Mouse (Mus musculus): ENCODE measurements around the gene Cdc25b.
A peak's percentile ranks its signal among the peaks of the same experiment; 100 is the strongest.

Gene Cdc25b

DNA sequence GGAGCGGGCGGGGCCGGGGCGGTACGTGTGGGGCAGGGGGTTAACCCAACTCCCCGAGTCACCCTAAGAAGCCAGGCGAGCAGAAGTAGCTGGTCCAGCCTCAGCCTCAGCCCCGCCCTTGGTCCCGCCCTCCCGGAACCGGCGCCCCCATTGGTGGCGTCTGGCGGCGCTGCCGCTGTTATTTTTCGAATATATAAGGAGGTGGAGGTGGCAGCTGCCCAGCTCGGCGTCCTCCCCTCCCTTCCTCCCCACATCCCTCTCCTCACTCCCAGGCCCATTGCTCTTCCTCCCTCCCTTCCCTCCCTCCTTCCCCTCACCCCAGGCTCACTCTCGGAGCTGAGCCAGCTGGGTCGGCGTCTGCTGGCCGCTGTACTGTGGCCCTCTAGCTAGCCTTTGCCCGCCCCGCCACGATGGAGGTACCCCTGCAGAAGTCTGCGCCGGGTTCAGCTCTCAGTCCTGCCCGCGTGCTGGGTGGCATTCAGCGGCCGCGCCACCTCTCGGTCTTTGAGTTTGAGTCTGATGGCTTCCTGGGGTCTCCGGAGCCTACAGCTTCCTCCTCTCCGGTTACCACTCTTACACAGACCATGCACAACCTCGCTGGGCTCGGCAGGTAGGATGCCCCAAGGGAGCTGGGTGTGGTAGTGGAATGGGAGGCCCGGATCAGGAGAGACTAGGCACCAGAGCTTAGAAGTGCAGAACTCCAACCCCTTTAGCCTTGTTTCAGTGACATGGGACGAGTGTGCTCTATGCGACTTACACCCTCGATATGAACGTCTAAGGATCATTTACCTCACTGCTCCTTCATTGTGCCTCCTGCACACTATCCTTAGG lies at the start of gene Cdc25b, which contains the start of gene Spef1:
TSS of gene Cdc25b (plus strand) at position 179 of the 831 bp plus-strand sequence.
TSS of gene Spef1 (minus strand) at position 512 of the 831 bp plus-strand sequence.
- peak; percentile 84 for DNase-seq (ENCODE audit: low read depth, low spot score)

DNA sequence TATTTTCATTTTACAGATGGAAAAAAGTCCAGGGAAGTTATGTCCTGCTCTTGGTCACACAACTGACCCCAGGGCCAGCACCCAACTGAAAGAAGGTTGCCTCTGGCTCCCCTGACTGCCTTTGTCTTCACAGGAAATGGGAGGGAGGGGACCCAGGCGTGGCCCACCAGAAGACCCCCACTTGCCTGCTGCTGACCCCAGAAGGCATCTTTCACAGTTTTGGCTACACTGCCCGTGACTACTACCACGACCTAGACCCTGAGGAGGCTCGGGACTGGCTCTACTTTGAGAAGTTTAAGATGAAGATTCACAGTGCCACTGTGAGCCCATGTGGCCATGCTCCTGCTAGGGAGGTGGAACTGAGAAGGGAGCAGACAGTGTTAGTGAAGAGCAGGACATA lies 48.5 kb upstream of the Cdc25b start:
- no peak for DNase-seq (ENCODE audit: low read depth, low spot score)

DNA sequence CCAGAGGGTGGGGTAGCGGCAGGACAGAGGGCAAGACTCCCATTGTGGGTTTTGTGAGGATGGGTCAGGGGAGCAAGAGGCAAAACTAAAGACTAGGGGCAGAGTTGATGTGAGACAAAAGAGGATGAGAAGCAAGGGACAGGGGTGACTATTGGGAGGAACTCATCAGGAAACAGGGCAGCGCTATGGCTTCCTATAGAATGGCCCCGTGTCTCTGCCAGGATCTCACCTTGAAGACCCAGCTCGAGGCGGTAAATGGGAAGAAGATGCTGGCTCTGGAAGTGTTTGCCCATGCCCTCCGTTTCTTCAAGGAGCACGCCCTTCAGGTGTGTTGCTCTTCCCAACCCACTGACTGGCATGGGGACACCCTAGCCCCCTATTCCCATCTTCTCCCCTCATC lies 48.0 kb upstream of the Cdc25b start:
- DNase-seq (ENCODE audit: low read depth, low spot score) = no peak

DNA sequence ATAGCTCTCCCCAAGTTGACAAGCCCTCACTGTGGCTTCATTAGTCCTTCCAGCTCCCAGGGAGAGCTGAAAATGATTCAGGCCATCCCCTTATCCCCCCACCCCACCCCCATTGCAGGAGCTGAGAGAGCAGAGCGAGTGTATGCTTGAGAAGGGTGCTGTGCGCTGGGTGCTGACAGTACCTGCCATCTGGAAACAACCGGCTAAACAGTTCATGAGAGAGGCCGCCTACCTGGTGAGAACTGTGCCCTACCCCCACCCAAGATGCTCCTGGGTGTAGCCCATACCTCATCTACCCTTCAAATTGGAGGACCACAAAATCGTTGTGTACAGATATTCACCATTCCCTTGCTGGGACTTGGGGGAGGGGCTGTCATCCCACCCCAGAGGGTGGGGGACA lies 47.5 kb upstream of the Cdc25b start:
- no peak for DNase-seq (ENCODE audit: low read depth, low spot score)

DNA sequence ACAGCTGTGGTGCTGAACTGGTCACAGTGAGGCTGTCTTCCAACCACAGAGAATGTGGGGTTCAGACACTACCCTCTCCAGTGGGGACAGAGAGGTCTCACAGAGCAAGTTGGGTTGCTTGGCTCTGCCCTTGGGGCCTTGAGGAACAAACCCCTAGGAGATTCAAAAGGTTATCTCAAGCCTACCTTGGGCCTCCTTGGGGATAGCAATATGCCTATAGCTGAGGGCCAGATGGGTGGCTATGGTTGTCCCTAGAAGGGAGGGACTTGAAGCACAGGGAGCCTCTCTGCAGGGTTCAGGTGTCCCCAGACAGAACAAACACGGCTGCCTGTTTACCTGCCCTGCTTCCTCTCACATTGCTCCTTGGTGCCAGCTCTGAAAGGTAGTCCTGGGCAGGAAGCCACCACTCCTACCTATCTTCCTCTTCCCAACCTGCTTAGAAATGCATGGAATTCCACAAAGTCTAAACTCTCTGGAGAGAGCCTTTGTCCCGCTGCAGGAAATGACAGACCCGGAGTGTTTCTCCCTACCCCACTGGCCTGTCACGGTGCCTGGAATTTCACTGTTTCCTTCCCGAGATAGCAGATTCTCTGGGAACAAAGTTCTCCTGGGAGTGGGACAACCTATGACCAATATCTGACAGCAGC lies 46.7 kb upstream of the Cdc25b start:
- DNase-seq (ENCODE audit: low read depth, low spot score) = no peak

DNA sequence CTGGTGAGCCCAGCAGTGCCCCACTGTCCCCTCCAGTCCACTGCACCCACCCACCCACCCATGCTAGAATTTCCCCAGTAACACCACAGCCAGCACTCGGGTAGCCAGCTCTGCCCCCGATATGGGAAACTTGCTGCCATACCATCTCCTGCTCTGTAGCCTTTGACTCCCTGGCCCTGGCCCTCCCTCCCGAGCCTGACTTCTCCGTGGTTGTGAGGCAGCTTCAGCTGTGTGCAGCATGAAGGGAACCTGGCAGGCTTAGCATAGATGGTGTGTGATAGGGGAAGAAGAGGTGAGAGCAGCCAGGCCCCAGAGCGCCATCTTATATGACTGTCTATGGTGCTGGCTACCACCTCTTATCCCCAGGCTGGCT lies 46.2 kb upstream of the Cdc25b start:
- no peak for DNase-seq (ENCODE audit: low read depth, low spot score)

DNA sequence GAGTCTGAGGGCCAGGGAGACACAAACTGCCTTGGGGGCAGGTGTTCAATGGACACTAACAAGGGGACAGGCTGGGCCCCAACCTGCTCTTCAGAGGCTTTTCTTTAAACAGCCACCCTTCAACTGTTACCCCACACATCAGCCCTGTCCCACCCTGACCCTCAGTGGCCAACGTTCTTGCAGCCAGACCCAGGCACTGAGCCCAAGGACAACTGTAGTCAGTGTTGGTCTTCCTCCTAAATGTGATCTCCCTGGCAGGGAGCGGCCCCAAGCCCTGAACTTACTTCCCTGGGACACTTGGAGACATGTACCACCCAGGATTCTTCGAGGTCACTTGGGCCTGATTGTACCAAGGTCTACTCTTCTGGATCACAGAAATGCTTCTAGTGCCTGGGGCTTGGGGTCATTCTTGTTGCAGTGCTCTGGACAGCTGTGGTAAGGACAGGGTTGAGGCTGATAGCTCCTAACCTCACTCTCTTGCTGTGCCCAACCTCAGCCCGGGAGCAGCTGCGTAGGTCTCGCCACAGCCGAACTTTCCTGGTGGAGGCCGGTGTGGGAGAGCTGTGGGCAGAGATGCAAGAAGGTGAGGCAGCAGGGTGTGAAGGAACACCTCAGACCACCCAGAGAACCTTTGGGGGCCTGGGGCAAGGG lies 45.3 kb upstream of the Cdc25b start:
- no peak for DNase-seq (ENCODE audit: low read depth, low spot score)

DNA sequence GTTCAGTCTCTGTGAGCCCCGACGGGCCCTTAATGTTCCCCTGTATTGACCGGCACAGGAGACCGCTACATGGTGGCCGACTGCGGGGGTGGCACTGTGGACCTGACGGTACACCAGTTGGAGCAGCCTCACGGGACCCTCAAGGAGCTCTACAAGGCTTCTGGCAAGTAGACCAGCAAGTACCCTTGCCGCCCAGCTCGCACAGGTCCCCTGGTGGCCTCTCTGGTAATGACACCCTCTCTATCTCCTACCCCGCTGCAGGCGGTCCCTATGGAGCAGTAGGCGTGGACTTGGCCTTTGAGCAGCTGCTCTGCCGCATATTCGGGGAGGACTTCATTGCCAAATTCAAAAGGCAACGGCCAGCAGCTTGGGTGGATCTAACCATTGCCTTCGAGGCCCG lies 44.2 kb upstream of the Cdc25b start:
- DNase-seq (ENCODE audit: low read depth, low spot score) = peak; percentile 74

DNA sequence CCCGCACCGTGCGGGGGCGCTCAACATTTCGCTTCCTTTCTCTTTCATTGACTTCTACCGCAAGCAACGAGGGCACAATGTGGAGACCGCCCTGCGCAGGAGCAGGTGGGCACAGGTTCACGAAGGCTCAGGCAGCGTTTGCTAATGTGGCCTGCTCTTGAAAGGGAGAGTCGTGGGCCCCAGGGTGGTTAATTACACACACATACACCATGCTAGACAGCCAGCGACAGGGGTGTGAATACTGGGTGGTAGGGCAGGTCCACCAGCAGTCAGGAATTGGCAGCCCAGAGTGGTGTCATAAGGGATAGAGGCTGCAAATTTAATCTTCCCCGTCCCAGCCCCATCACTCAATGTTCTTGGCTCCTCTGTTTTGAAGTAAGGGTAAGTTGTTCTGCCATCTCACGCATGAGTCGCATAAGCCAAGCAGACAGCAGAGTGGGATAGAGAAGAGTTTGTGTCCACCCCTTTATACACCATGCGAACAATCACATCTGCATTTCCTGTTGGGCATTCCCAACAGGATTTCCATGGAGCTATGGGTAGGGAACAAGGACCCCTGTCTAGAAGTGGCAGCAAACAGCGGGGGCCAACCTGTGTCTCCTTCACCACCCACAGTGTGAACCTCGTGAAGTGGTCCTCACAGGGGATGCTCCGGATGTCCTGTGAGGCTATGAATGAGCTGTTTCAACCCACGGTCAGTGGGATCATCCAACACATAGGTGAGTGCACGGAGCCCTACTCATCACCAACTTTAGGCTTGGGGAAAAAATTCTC lies 43.6 kb upstream of the Cdc25b start:
- no peak for DNase-seq (ENCODE audit: low read depth, low spot score)

DNA sequence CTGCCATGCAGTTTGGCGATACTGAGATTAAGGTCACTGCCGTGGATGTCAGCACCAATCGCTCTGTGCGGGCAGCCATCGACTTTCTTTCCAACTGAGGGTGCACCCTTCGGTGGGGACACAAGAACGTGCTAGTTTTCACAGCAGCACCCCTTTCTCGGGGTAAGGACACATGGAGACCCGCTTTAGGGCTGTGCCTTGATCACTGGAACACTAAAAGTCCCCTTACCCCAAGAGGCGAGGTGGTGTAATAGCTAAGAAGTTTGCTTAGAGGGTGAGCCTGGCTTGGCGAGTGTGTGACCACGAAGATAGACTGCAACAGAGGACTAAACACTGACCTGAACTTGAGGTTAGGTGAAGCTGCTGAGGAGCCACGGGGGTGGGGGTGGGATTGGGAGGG lies 41.6 kb upstream of the Cdc25b start:
- no peak for DNase-seq (ENCODE audit: low read depth, low spot score)

DNA sequence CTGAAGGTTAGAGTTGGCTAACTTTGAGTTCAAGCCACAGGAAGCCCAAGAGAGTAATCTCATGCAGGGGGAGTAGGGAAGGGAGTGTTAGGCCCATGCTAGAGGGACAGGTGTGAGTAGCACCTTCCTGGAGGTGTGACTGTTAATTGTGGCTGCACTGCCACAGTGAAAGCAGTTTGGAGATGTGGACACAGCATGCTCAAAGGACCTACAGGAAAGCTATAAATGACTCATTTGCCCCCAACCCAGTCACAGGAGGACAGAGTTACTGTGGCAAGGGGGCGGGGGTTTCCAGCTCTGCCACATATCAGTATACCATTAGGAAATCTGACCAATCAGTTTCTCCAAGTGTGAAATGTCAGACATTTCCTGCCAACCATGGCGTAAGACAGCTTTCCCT lies 41.2 kb upstream of the Cdc25b start:
- DNase-seq (ENCODE audit: low read depth, low spot score) = no peak

DNA sequence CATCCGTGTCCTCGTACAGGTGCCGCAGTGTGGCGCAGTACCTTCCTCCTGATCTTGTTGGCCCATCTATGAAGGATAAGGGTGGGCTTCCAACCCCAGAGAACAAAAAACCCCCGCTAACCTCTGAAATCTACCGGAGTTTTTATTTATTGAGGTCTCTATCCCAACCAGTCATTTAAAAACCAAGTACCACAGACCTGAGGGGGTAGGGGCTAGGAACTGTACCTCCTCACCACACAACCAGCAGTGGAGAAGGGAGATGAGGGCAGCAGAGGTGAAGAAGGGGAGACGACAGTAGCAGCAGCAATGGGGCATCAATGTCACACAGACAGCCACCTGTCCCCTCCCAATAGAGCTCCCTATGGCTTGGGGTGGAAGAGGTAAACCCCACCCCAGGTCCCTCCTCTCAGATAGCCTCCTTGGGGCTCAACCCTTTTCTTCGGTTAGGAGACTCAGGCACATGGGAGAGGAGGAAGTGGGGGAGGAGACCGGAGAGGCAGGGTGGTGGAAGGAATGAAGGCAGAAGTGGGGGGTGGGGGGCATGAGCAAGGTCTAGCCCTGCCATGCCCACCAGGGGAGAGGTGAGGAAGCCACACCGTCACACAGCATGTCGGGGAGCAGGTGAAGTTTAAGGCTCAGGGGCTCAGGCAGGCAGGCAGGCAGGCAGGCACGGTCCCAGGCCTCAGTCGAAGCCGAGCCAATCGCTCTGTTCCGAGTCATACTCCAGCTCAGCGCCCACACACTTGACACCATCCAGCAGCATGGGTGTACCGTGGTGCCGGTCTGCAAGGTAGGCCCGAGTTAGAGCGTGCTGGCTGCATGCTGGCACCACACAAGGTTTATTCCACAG lies 40.3 kb upstream of the Cdc25b start:
- DNase-seq (ENCODE audit: low read depth, low spot score) = no peak

DNA sequence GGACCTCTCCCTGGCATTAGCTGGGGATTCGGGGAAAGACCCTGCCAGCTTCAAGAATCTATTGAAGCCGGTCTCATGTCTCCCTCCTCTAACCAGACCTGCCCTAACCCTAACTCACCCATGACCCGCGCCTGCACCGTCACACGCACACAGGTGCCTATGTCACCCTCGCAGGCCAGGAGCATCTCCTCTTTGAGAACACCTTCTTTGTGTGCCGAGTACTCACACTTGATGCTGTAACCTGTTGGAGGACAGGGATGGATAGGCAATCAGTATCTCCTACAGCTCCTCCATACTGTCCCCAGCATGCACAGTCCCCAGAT lies 39.7 kb upstream of the Cdc25b start:
- DNase-seq (ENCODE audit: low read depth, low spot score) = no peak

DNA sequence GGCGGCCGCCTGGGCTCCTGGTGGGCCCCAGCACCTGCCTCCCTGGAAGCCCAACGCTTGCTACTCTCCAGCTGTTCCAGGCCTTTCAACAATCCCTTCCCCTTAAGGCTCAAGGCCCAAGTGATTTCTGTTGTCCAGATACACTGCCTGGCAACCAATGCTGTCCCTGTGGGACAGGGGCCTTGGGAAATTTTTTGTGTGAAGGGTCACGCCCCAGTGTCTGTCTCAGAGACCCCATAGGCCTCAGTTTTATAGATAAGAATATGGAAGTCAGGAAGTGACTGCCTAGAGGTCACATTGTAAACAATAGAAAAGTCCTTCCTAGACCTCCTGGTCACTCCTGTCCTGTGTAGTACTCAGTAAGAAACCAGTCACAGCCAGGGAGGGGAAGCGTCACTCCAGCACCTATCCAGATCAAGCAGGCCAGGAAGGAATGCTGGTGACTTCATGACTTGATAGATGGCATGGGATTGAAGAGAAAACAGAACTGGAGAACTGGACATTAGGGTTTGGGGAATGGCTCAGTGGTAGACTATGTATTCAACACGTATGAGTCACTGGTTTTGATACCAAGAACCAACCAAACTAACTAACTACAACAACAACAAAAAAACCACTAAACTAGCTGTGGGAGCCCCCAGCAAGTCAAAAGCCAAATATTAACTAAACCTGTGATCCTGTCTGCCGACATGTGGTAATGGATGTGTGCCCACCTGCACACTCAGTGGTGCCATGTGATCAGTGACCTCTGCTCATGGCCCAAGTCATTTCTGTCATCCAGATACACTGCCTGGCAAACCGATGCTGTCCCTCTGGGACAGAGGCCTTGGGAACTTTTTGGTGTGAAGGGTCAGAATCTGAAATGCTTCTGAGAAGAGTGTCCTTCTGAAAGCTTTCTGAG lies 38.1 kb upstream of the Cdc25b start:
- DNase-seq (ENCODE audit: low read depth, low spot score) = no peak

DNA sequence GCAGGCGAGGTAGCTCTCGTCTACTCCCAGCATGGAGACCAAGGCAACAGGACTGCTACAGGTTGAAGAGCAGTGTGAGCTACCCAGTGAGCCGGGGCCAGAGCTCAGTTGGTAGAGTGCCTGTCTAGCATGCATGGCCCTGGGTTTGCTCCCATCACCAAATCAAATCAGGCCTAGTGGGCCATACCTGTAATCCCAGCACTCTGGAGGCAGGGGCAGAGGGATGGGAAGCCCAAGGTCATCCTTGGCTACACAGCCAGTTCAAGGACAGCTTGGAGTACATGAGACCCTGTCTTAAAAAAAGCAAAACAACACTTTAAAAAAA lies 37.5 kb upstream of the Cdc25b start:
- DNase-seq (ENCODE audit: low read depth, low spot score) = no peak

DNA sequence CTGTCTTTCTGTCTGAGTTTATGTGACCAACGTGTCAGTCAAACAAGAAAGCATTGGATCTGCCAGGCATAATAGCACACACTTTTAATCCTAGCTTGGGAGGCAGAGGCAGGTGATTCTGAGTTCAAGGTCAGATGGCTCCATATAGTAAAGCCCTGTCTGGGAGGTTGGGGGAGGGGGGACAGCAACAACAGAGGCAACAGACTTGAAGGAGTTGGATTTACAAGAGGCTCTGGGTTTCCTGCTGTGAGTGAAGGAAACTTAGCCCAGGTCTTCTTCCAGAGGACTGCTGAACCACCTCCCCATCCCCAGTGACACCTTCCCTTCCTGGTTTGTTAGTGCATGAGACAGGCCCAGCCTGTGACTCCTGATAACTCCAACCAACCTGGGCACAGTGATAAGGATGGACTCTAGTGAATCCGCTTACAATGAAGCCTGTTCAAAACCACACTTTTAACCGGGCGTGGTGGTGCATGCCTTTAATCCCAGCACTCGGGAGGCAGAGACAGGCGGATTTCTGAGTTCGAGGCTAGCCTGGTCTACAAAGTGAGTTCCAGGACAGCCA lies 34.5 kb upstream of the Cdc25b start:
- DNase-seq (ENCODE audit: low read depth, low spot score) = no peak

DNA sequence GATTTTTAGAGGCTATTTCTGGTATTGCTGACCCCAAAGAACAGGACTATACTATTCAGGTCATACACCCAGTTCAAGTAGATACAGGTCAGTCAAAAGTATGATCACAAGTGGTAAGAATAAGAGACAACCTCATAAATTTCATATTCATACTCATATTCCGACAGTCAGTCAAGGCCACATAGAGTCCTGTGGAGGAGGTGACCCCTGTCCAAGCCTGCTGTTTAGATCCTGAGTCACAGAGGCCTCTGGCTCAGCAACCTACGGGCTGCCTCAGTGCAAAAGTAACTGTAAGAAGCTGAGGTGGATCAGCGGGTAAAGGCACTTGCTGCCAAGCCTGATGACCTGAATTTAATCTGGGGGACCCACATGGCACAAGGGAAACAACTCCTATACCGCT lies 32.7 kb upstream of the Cdc25b start:
- DNase-seq (ENCODE audit: low read depth, low spot score) = no peak

DNA sequence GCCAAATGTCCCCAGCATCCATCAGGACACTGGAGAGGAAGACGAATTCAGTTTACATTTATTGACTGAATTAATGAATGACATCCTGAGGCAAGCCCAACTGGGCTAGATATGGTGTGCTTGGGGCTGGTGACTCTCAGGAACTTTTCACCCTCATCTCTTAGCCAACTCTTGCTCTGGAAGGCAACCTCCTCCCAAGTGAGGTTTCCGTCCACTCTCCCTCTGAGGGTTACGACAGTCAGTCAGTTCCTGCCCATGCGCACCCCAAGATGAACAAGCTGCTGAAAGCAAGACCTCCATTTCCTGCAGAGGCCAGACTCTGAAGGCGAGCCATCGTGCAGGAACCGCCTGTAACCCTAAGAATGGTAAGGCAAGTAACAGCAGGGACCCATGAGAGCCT lies 29.8 kb upstream of the Cdc25b start:
- DNase-seq (ENCODE audit: low read depth, low spot score) = no peak

DNA sequence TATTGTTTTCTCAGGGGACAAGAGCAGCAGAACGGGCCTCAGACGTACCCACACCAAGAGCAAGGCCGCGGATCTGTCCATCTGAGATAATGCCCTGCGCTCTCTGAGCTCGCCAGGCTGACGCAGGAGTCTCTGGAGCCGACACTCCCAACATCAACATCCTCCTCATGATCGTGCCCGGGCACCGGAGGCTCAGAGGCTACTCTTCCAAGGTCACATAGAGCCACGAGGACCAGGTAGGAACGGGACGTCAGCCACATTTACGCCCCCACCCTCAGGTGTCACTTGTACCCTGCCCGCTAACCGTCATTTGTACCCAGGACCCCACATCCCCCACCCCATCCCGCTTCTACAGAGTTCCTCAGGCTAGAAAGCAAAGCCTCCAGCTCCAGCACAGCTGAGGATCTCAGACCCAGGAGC lies 27.2 kb upstream of the Cdc25b start:
- DNase-seq (ENCODE audit: low read depth, low spot score) = no peak
